Mouse (Mus musculus): ENCODE data around the gene Lpcat2. TPM values are rescaled to one million over a fixed set of nuclear protein-coding genes. Genes with fewer than 3 reads are reported as not detected.
"Not testable (repeated sequence)": the region's sequence is repeated elsewhere in the genome, so short reads cannot be mapped to it uniquely, and the experiment has no call there.

Gene Lpcat2
- total RNA-seq, 2 experiments from 2014 or later, result 8.1 to 11.1 TPM

DNA sequence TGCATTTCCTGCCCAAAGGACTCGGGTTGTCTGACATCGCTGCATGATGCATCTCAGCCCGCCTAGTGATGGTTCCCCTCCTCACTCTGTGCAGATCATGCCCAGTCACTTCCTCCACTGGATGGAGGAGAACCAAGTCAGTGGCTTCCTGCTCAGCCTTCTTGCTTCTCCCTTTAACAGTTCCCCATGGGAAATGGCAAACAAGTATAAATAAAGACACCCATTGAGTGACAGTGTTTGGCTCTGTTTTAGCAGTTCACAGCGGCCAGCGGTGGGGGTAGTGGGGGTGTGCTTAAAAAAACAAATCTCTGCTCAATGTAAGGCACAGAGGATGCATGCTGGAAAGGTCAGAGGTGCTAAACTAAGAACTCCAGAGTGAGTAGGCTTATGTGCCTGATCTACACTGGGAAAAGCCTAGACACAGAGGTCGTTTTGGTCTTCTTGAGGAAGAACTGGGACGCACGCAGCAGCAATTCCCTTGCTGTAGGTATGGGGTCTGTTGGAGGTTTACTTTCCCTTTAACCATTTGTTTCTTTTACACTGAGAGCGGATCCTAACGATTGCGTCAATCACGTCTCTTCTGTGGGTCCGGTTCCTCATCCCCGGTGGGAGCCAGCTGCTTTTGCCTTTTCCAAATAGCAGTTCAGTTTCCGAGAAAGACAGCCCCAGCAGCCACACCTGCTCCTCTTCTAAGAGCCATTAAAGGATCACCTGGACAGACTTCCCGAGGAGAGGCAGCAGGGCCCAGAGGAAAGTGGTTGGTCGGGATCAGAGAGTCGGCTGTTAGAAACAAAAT is 1.8 kb upstream of the Lpcat2 start:
- DNase-seq (ENCODE audit: low spot score in 2 of 2), result no peak

DNA sequence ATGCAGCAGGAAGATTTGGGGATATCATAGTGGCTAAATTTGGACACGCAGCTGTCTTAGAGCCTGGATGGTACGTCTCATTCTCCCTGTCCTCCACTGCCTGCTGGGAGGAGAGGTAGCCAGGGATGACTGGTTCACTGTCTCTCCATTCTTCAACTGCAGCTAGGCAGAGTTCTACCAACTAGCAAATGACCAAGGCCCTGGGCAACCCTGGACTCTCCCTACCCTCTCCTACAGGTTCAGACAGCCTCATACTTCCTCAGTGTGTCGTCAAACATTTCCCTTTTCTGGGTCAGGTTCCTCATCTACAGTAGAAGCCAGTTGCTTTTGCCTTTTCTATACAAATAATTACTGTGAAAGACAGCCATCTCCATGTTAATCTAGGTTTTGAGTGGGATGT is 466 bp upstream of the Lpcat2 start:
- DNase-seq (ENCODE audit: low spot score in 2 of 2), result no peak

DNA sequence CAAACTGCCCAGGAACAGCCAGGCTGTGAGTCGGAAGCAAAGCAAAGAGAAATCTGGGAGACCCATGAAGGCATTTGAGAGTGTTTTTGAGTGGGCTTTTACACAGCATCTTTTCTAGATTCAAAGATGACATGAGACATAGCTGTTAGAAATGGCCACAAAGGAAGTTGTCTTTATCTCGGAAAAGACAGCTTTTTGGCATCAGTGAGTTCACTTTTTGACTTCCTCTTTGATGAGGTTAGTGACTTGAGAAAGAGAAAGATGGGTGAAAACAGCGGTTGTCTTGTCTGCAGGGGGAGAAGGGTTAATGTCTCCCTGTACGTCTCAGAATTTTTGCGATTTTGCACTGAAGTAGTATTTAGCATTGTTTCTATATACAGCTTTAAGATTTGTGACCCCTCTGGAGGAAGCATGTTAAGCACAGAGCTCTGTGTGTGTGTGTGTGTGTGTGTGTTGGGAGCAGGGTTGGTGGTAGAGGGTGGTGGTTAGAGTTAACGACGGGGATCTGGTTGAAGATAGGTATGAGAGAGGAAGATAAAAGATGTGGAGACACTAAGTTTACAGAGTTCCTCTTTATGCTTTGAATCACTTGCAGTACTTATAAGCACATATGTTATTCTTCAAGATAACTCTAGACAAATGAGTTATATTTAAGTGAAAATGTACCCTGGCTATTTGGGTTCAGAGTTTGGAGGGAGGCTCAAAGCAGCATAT is 1.3 kb downstream of the Lpcat2 start:
- no peak for DNase-seq (ENCODE audit: low spot score in 2 of 2)

DNA sequence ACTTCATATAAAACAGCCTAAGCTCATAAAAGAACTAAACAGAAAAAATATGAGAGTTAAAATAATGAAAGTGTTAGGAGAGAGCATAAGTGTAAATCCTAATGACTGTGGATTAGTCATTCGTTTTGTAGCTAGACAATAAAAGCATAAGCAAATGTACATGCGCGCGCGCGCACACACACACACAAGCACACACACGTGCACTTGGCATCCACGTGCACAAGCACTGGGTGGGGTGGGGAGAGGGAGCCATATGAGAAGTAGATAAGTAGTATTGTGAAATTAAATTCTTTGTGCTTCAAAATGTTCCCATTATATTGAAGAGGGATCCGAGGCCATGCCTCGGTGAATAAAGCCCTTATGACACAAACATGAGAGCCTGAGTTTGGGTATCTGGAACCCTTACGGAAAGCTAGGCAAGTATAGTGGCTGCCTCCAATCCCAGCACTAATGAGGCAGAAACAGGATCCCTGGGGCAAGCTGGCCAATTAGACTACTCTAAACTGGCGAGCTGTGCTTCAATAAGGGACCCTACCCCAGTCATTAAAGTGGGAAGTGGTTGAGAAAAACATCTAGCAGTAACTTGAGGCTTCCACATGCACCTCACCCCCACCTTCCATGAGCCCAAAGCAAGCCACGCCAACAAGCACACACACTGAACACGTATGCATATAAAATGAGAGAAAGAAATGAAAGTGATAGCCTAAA is 3.5 kb downstream of the Lpcat2 start:
- no peak for DNase-seq (ENCODE audit: low spot score in 2 of 2)

DNA sequence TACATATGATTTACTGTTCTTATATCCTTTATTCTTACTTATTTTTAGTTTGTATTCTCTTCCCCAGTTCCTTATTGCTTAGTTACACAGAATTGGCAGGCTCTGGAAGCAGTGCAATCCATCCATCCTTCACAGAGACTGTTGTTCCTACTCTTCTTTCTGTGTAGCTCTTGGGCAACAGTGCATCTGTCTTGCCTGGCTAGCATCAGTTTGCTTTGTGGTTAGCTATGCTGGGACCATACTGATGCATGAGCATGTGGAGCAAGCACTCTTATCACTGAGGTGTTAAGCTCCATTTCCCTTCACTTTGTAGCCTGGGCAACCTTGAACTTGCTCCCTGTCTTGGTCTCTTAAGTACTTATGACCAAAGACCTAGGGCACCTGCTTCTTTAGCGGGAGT is 6.8 kb downstream of the Lpcat2 start:
- DNase-seq (ENCODE audit: low spot score in 2 of 2), result no peak

DNA sequence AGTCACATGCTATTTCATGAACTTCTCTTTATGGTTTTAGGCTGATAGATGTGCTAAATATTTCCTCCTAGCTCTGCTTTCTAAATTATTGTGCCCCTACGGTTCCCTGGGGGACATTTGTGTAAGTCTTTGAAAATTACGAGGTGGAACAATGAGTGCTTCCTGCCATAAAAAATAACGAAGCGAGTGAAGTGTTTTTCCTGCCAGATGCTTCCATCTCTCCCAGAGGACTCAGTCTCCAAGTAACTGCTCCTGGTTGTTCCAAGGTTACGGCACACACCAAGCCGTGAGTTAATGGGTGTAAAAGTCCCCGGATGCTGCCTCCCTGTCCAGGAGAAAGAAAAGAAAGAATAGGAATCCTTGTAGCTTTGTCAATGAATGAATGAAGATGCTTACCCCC is 15.1 kb downstream of the Lpcat2 start:
- no peak for DNase-seq (ENCODE audit: low spot score in 2 of 2)

DNA sequence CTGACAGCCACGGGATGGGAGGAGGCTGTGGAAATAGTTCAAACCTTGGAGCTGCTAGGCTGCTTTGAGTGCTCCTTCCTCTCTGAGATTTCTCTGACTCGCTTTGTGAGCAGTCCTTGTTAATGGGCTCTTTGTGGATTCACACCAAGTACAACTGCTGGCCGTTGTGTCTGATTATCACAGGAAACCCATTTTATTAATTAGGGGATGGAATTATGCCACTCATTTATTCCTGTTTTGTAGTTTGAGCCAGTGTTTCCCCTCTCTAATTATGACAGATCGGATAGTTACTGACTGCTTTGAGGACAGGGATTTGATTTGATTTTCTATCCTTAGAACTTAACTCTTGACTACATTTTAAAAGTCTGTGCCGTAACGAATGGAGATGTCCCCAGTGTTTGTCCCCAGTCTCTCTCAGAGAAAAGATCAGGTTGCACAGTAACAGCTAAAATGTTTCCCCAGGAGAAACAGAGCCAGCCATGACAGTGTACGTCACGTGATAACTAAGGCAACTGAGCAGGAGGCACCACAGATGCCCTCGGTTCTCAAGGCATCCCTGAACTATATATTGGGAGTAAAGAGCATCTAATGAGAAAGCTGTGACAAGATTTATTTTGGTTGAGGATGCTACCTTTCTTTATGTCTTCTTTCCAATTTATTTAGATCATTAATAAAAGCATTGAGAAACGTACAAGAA is 17.1 kb downstream of the Lpcat2 start:
- no peak for DNase-seq (ENCODE audit: low spot score in 2 of 2)

DNA sequence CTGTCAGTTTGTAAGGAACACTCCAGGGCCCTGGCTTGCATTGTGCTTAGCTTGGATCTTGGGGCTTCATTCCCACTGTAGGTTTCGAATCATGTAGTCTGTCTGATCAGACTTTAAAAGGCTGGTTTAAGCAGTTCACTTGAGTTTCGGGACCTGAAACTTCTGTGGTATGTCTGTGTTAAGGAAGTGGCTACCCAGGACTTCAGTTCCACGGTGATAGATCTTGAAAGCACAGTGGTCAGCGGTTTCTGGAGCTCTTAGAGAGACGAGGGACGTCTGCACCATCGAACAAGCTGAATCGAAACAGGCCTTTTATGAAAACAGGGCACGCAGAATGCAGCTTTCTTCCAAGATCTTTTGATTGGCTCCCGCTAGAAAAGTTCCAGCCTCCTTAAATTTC is 20.7 kb downstream of the Lpcat2 start:
- no peak for DNase-seq (ENCODE audit: low spot score in 2 of 2)

DNA sequence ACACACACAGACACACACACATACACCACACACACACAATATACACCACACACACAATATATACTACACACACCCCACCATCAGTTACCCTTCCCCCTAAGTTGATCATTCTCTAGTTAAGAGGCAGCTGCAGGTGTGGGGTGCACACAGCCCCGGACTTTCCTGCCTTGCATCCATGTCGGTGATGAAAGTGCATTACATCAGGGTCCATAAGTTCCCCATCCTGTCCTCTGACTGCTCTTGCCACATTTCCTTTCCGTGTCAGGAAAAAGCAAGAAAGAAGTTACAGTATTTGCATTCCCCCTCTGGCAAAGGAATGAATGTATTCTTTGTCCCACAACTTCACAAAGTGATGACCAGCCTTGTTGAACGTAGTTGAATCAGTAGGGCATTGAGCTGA is 26.1 kb downstream of the Lpcat2 start:
- DNase-seq (ENCODE audit: low spot score in 2 of 2), result no peak

DNA sequence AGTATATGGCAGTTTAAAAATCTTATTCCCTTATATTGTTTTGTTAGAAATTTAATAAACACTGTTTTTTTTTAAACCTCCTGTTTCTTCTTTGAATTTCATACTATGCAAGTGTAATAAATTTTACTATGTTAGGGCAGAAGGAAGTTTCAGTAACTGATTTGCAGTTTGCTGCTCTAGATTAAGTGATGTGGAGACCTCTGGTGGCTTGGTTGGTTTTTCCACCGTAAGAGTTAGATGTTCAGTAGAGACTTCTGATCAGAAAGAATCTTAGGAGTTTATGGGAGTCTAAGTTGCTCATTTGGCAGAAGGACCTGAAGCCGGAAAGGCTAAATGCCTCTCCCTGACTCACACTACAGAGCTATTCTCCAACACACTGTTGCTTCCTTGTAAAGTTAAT is 28.6 kb downstream of the Lpcat2 start:
- peak; percentile 37 to 38 for DNase-seq (ENCODE audit: low spot score in 2 of 2)

DNA sequence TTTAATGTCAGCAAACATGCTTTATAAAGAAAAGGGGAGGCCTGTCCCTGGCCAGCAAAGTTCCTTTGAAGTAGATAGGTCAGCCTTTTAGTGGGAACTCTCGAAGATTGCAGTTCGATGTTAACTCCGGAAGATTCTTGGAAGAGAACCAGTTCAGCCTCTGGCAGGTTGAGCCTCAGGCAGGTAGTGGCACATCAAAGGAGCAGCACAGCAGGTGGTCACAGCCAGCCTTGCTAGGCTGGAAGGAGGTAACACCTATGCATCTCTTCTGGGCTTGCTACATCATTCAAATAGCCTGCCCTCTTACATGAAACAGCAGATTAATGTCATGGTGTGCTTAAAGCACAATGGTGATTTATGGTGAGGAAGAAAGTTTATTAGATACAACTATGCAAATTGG is 37.1 kb downstream of the Lpcat2 start:
- not testable (repeated sequence) for DNase-seq (ENCODE audit: low spot score in 2 of 2)

DNA sequence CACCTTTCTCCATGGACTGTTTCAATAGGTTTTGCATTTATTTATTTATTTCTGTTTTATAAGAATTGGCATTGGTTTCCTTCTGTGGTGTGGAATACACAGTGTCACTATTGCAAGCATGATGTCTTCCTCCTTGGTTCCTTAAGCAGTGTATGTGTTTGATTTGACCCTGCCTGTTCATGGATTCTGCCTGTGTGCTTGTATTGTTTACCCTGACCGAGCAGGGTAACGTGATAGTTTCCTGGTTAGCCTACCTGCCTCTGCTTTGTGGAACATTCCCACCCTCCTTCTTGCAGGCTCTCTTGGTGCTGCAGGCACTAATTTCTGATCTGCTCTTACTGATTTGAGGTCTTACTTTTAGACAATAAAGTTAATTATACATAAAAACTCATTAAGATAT is 38.7 kb downstream of the Lpcat2 start:
- DNase-seq (ENCODE audit: low spot score in 2 of 2), result no peak

DNA sequence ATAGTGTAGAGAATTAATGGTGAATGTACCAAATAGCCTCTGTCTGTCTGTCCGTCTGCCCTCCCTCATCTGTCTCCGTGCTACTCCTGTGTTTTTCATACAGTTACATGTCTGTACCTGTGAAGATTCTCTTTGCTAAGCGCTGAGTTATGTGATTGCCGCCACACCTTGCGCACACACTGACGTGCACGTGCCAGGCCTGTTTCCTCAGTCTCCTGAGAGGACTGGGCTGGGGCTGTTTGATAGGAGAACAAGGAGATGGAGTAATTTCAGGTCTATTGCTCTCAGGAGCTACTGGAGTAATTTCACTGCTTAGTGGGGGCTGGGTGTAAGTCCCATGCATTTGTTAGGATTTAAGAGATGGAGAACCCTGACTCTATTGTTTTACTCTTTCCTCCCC is 39.9 kb downstream of the Lpcat2 start:
- no peak for DNase-seq (ENCODE audit: low spot score in 2 of 2)

DNA sequence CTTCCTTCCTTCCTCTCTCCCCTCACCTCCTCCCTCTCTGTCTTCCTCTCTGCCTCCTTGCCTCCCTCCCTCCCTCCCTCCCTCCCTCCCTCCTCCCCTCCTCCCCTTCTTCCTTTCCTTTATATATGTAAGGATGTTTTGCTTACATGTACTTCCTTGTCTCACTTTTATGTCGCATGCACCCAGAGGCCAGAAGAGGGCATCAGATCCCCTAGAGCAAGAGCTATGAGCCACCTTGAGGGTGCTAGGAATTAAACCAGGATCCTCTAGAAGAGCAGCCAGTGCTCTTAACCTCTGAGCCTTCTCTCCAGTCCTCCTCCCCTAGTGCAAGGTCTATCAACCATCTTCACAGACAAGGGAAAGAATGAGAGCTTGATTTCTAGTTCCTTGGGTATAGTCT is 40.9 kb downstream of the Lpcat2 start:
- DNase-seq (ENCODE audit: low spot score in 2 of 2), result no peak

DNA sequence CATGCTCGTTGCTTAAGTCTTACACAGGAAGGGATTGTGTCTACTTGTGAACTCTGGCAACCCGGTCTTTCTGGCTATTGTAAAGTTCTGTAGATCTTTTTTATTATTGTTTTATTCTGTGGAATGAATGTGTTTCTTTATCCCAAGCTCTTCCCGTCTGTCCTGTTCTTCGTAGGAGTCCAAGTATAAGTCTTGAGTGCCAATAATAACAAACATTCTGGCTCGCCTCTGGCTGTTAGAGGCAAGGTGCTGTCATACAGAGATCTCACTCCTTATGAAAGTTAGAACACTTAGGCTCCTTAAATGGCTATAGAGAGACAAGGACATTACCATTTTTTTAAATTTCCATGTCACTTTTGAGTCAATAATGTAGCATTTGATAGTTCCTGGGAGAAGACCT is 41.5 kb downstream of the Lpcat2 start:
- no peak for DNase-seq (ENCODE audit: low spot score in 2 of 2)

DNA sequence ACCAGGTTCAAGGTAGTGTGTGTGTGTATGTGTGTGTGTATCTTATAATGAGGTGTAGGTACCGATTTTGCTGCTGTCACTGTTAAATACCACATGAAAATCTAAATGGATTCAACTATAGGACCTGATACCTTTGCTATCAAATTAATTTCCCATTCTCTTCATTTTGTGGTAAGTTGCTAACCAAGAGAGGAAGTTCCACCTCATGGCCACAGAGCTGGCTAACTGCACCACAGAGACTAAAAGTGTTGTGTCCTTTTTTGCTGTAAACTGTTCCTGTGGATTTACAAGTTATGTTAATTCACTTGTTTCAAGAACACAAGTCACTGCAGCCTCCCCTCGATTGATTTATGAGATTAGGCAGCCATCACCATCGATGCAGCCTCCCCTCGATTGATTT is 42.7 kb downstream of the Lpcat2 start:
- DNase-seq (ENCODE audit: low spot score in 2 of 2), result no peak

DNA sequence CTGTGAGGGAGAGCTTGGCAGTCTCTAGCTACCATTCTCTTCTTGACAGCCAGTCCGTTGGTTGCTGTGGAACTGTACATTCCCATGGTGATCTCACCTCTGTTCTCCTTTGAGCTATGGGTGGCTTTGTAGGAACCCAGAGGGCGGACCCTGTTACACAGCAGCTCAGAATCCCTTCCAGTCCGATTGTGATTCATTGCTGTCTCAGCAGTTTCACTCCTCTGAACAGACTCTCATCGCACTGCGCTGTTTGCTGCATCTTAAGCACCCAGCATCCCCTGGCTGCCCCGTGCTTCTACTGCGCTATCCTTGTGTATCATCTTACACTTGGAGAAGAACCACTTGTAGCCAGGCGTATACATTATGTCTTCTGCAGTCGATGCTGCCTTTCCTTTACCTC is 44.5 kb downstream of the Lpcat2 start:
- no peak for DNase-seq (ENCODE audit: low spot score in 2 of 2)

DNA sequence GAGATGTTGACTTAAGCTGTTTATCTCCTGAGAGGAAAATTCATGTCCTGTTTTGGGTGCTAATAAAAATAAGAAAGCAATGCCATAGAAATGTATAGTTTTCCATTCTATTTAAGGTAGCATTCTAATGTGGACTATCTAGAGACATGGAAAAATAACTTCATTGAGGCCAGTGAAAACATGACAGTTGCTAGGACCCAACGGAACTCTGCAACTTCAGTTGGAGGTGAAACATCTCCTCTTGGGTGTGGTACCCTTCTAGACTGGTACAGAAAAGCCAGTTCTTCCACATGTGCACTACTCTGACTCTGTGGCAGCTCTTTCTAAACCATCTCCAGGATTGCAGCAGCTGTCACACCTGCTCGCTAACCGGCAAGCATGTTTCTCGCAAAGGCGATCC is 46.0 kb downstream of the Lpcat2 start, which contains the start of gene Capns2:
Capns2 (plus strand) TSS at position 301 of the 400 bp plus-strand sequence.
- no peak for DNase-seq (ENCODE audit: low spot score in 2 of 2)

DNA sequence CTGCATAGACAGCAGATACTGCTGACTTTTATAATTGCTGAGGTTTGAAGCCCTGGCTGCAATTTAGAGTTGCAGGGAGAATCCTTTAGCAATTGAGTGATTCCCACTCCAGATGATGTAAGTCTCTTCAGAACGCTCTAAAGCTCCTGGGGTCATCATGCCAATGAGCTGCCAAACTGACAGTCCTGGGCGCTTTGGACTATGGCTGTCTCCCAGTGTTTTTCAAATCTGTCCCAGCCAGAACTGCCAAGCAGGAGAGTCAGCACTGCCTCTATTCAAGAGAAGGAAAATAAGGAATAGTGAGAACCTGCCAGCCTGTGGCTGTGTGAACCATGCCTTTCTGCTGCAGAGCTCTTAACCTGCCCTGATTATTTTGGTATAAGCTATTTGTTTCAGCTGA is 47.8 kb downstream of the Lpcat2 start:
- DNase-seq (ENCODE audit: low spot score in 2 of 2), result no peak

DNA sequence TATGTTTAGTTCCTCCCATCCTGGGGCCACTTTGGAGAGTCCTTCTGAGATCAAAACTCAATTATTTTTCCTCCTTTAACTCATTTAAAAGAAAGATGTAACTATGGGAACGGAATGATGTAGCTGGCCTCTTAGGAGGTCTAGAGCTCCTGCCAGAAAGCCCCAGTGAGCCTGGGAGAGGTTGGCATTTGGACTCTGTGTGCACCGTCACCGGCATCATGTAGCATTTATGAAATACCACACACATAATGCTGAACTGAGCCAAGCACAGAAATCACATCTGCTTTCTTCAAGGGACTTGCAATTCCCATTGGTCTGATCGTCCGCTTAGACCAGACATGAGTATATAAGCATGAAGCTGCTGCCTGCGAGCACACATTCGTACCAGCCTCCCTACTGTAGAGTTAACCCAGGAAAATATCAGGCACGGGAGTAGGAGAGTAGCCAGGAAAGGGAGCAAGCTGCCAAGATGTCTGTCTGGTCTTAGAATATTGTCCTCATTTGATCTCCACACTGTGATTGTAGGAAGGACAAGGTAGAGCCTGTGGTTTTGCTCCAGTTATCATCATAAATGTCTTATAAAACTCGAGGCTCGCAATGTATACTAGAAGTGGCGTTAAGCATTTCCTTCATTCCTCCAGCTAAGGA is 48.5 kb downstream of the Lpcat2 start:
- no peak for DNase-seq (ENCODE audit: low spot score in 2 of 2)

DNA sequence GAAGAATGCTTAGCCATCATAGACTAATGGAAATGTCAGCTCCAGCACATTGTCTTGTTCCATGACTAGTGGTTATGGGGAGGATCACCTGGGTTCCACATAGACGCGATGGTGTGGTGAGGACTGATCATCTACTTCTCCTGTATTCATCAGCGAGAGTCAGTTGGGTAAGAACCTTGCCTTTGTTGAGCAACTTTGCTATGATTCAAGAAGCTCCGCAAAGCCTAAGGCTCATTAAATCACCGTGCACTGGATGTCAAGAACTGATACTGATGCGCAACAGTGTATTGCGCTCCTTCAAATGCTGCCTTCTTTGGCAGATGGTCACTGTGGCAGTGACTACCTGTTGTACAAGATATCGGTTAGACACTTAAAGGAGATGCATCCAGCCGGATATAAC is 51.4 kb downstream of the Lpcat2 start:
- DNase-seq (ENCODE audit: low spot score in 2 of 2), result no peak
